Mouse (Mus musculus) forebrain, postnatal 0 days (tissue): Measurements from ENCODE around the gene Nrde2. TPM values are rescaled to one million over a fixed set of nuclear protein-coding genes. Genes with fewer than 3 reads are reported as not detected.

ENCODE experiments used
- ATAC-seq: fragments of 200-750 bp; cut with Nextera tagmentation; 2 replicates; pipeline ENCODE4 v1.8.0; 2017; ENCODE audit warnings: mild to moderate bottlenecking, moderate library complexity
- DNase-seq: peaks from one replicate; pipeline ENCODE4 v3.0.0-alpha.2; 2015
- H3K27ac ChIP-seq: fragments of 300-500 bp; sonication (generic); 2 replicates; pipeline ENCODE4 v1.5.1; 2014; ENCODE audit warnings: low read depth, mild to moderate bottlenecking, antibody characterized with exemption, low read length, moderate library complexity, mixed read lengths
- H3K27me3 ChIP-seq: fragments of 300-500 bp; sonication (generic); 2 replicates; pipeline ENCODE4 v1.6.1; 2014; ENCODE audit warnings: mild to moderate bottlenecking, low read length, mixed read lengths; ENCODE audit not compliant: insufficient read depth
- H3K36me3 ChIP-seq: fragments of 300-500 bp; sonication (generic); 2 replicates; pipeline ENCODE4 v1.6.1; 2014; ENCODE audit warnings: mild to moderate bottlenecking, moderate library complexity; ENCODE audit not compliant: insufficient read depth
- H3K4me1 ChIP-seq: fragments of 300-500 bp; sonication (generic); 2 replicates; pipeline ENCODE4 v1.6.1; 2014; ENCODE audit warnings: antibody characterized with exemption; ENCODE audit not compliant: insufficient read depth
- H3K4me2 ChIP-seq: fragments of 300-500 bp; sonication (generic); 2 replicates; pipeline ENCODE4 v1.6.1; 2014; ENCODE audit warnings: low read depth, mild to moderate bottlenecking, moderate library complexity
- H3K4me3 ChIP-seq: fragments of 300-500 bp; sonication (generic); 2 replicates; pipeline ENCODE4 v1.5.1; 2014; ENCODE audit warnings: low read depth, low read length, mixed read lengths
- H3K9ac ChIP-seq: fragments of 300-500 bp; sonication (generic); 2 replicates; pipeline ENCODE4 v1.6.1; 2014; ENCODE audit warnings: mild to moderate bottlenecking
- H3K9me3 ChIP-seq: fragments of 300-500 bp; sonication (generic); 2 replicates; pipeline ENCODE4 v1.6.1; 2016; ENCODE audit warnings: low read length
- CTCF ChIP-seq: sonication (generic); IDR thresholded peaks from 2 replicates; pipeline ENCODE4 v1.5.1; 2016; ENCODE audit warnings: antibody characterized with exemption, control low read depth, low read depth
- WGBS: fragments of 180-500 bp; shearing (Covaris S2); extraction: QIAGEN DNeasy Blood & Tissue Kit; methylation state at CpG from one replicate; pipeline ENCODE4 v1.1.7; 2014; 5-methylcytosine and 5-hydroxymethylcytosine counted together
- polyA plus RNA-seq: library from polyadenylated mRNA; unstranded; fragments of >200 nt; fragmentation: Nextera tagmentation; extraction: Ambion mirVana; gene quantifications from 2 replicates; pipeline ENCODE4 v1.2.1, GENCODE M21; 2015
- total RNA-seq: library from RNA; depleted of rRNA; stranded (reverse); fragments of >200 nt; gene quantifications from 2 replicates; pipeline ENCODE4 v1.2.3, GENCODE M21; 2014

The Nrde2 gene
- total and polyA plus RNA-seq, 2 experiments from 2014 or later: 13.3 to 25.1 TPM

GRCm38 (mm10) chr12:100200645-100201362 is 41.4 kb upstream of the Nrde2 start:
- H3K4me2 ChIP-seq: peak overlapping the region; percentile 94
- 3% methylated on average over 28 of the region's 29 CpGs for WGBS
- no peak for TF ChIP-seq CTCF
- peak overlapping the region; percentile 97 for H3K4me3 ChIP-seq
- peak overlapping the region; percentile 94 for H3K27ac ChIP-seq
- peak; percentile 45 for DNase-seq
- peaks cover 32% of the 10 kb centered on the region for H3K36me3 ChIP-seq
- H3K4me1 ChIP-seq: peaks cover 14% of the 10 kb centered on the region
- no peaks in the 10 kb centered on the region for H3K9me3 ChIP-seq
- peak; percentile 1; the same call in 1 of the 2 replicates for ATAC-seq
- no peaks in the 10 kb centered on the region for H3K27me3 ChIP-seq
- peak overlapping the region; percentile 96 for H3K9ac ChIP-seq

GRCm38 (mm10) chr12:100199891-100200644 is 40.6 kb upstream of the Nrde2 start:
- Histone ChIP-seq H3K4me2 (peak overlapping the region; percentile 94), H3K36me3 (peaks cover 25% of the 10 kb centered on the region), H3K4me1 (peaks cover 14% of the 10 kb centered on the region), H3K9me3 (no peaks in the 10 kb centered on the region), H3K4me3 (peak overlapping the region; percentile 97), H3K27me3 (no peaks in the 10 kb centered on the region), H3K9ac (peak overlapping the region; percentile 96), H3K27ac (peak overlapping the region; percentile 94)
- no peak for TF ChIP-seq CTCF
- peak; percentile 75 for ATAC-seq
- peak; percentile 76 for DNase-seq
- WGBS: under 1% methylated on average over 58 of the region's 86 CpGs

GRCm38 (mm10) chr12:100198967-100199660 is 39.7 kb upstream of the Nrde2 start, which contains the start of gene Calm1:
TSS of gene Calm1 (plus strand) at chr12:100199435.
- H3K36me3 ChIP-seq: peaks cover 15% of the 10 kb centered on the region
- H3K27me3 ChIP-seq: no peaks in the 10 kb centered on the region
- WGBS: 2% methylated on average over 58 of the region's 58 CpGs
- H3K4me1 ChIP-seq: peaks cover 14% of the 10 kb centered on the region
- peak within 1 kb of the TSS; percentile 94 for H3K27ac ChIP-seq
- peak within 1 kb of the TSS; percentile 94 for H3K4me2 ChIP-seq
- peak; percentile 42 for TF ChIP-seq CTCF
- no peaks in the 10 kb centered on the region for H3K9me3 ChIP-seq
- DNase-seq (peak; percentile 97), ATAC-seq (peak; percentile 83)
- H3K9ac ChIP-seq: peak within 1 kb of the TSS; percentile 96
- peak within 1 kb of the TSS; percentile 97 for H3K4me3 ChIP-seq

GRCm38 (mm10) chr12:100196786-100197185 is 37.3 kb upstream of the Nrde2 start:
- ATAC-seq (no peak), DNase-seq (no peak)
- no peak for TF ChIP-seq CTCF
- Histone ChIP-seq H3K9ac (no peak overlapping the region), H3K9me3 (no peaks in the 10 kb centered on the region), H3K4me1 (peaks cover 5% of the 10 kb centered on the region), H3K4me3 (no peak overlapping the region), H3K4me2 (no peak overlapping the region), H3K27ac (no peak overlapping the region), H3K36me3 (no peaks in the 10 kb centered on the region), H3K27me3 (no peaks in the 10 kb centered on the region)
- WGBS: 46% methylated on average over 7 of the region's 7 CpGs

GRCm38 (mm10) chr12:100194181-100194580 is 34.7 kb upstream of the Nrde2 start:
- ATAC-seq: no peak
- H3K27me3 ChIP-seq: no peaks in the 10 kb centered on the region
- TF ChIP-seq CTCF: no peak
- 93% methylated on average over 1 of the region's 1 CpGs for WGBS
- no peak overlapping the region for H3K4me2 ChIP-seq
- H3K27ac ChIP-seq: no peak overlapping the region
- H3K9me3 ChIP-seq: no peaks in the 10 kb centered on the region
- H3K36me3 ChIP-seq: no peaks in the 10 kb centered on the region
- H3K9ac ChIP-seq: no peak overlapping the region
- H3K4me3 ChIP-seq: no peak overlapping the region
- H3K4me1 ChIP-seq: peaks cover 5% of the 10 kb centered on the region
- no peak for DNase-seq

- H3K4me2 ChIP-seq: no peak overlapping the region
- H3K4me3 ChIP-seq: no peak overlapping the region
- no peak for TF ChIP-seq CTCF
- H3K9me3 ChIP-seq: no peaks in the 10 kb centered on the region
- no peaks in the 10 kb centered on the region for H3K27me3 ChIP-seq
- H3K9ac ChIP-seq: no peak overlapping the region
- no peak overlapping the region for H3K27ac ChIP-seq
- 92% methylated on average over 6 of the region's 6 CpGs for WGBS
- H3K36me3 ChIP-seq: no peaks in the 10 kb centered on the region
- ATAC-seq: no peak
- no peak for DNase-seq
- H3K4me1 ChIP-seq: no peaks in the 10 kb centered on the region
These were observed 31.3 kb upstream of the Nrde2 start for GRCm38 (mm10) chr12:100190802-100191201.
